Mouse (Mus musculus): Measurements from ENCODE around the gene Osbpl9. TPM values are rescaled to one million over a fixed set of nuclear protein-coding genes. Genes with fewer than 3 reads are reported as not detected.

Osbpl9 gene
- polyA plus RNA-seq, 1 experiment, result 67.8 TPM

- 91% methylated on average over 10 of the region's 10 CpGs for WGBS
- no peak for DNase-seq (ENCODE audit: low read depth in 1 of 2, low spot score in 2 of 2)
- H3K27me3 ChIP-seq (ENCODE audit: control insufficient read depth, insufficient read depth, low read length), result no peaks in the 10 kb centered on the region
- no peak overlapping the region for H3K27ac ChIP-seq (ENCODE audit: insufficient read depth, low read length)
- peaks cover 10% of the 10 kb centered on the region for H3K4me1 ChIP-seq (ENCODE audit: control insufficient read depth, insufficient read depth, insufficient read length)
- no peaks in the 10 kb centered on the region for H3K36me3 ChIP-seq (ENCODE audit: control insufficient read depth, insufficient read depth, low read length)
- no peak overlapping the region for H3K4me3 ChIP-seq (ENCODE audit: extremely low read depth, insufficient read depth, insufficient read length)
- no peak for TF ChIP-seq CTCF (IDR thresholded peaks at IDR 0.05; ENCODE audit: extremely low read depth, insufficient read depth, insufficient read length, insufficient replicate concordance)
- no peak for TF ChIP-seq POLR2A (IDR thresholded peaks at IDR 0.05; ENCODE audit: low read depth, low read length)
Measured at GRCm38 (mm10) chr4:109109686-109110085, 92.4 kb downstream of the Osbpl9 start.

GRCm38 (mm10) chr4:109109012-109109411 lies 93.1 kb downstream of the Osbpl9 start:
- no peak overlapping the region for H3K4me3 ChIP-seq (ENCODE audit: extremely low read depth, insufficient read depth, insufficient read length)
- H3K36me3 ChIP-seq (ENCODE audit: control insufficient read depth, insufficient read depth, low read length), result no peaks in the 10 kb centered on the region
- TF ChIP-seq POLR2A (IDR thresholded peaks at IDR 0.05; ENCODE audit: low read depth, low read length) (no peak), CTCF (IDR thresholded peaks at IDR 0.05; ENCODE audit: extremely low read depth, insufficient read depth, insufficient read length, insufficient replicate concordance) (no peak)
- no peak overlapping the region for H3K27ac ChIP-seq (ENCODE audit: insufficient read depth, low read length)
- DNase-seq (ENCODE audit: low read depth in 1 of 2, low spot score in 2 of 2), result no peak
- 88% methylated on average over 6 of the region's 6 CpGs for WGBS
- no peaks in the 10 kb centered on the region for H3K27me3 ChIP-seq (ENCODE audit: control insufficient read depth, insufficient read depth, low read length)
- peaks cover 10% of the 10 kb centered on the region for H3K4me1 ChIP-seq (ENCODE audit: control insufficient read depth, insufficient read depth, insufficient read length)

- no peak for TF ChIP-seq POLR2A (IDR thresholded peaks at IDR 0.05; ENCODE audit: low read depth, low read length)
- no peak for TF ChIP-seq CTCF (IDR thresholded peaks at IDR 0.05; ENCODE audit: extremely low read depth, insufficient read depth, insufficient read length, insufficient replicate concordance)
- peaks cover 4% of the 10 kb centered on the region; the same call in 1 of the 2 replicates for H3K4me1 ChIP-seq (ENCODE audit: control insufficient read depth, insufficient read depth, insufficient read length)
Measured at GRCm38 (mm10) chr4:109106594-109106993, 95.5 kb downstream of the Osbpl9 start.

GRCm38 (mm10) chr4:109106034-109106433 lies 96.0 kb downstream of the Osbpl9 start:
- no peak for DNase-seq (ENCODE audit: low read depth in 1 of 2, low spot score in 2 of 2)
- WGBS, result 46% methylated on average over 3 of the region's 3 CpGs
- Histone ChIP-seq H3K27me3 (ENCODE audit: control insufficient read depth, insufficient read depth, low read length) (no peaks in the 10 kb centered on the region), H3K36me3 (ENCODE audit: control insufficient read depth, insufficient read depth, low read length) (peaks cover 7% of the 10 kb centered on the region), H3K4me3 (ENCODE audit: extremely low read depth, insufficient read depth, insufficient read length) (no peak overlapping the region), H3K27ac (ENCODE audit: insufficient read depth, low read length) (no peak overlapping the region), H3K4me1 (ENCODE audit: control insufficient read depth, insufficient read depth, insufficient read length) (peaks cover 4% of the 10 kb centered on the region; the same call in 1 of the 2 replicates)
- TF ChIP-seq POLR2A (IDR thresholded peaks at IDR 0.05; ENCODE audit: low read depth, low read length) (no peak), CTCF (IDR thresholded peaks at IDR 0.05; ENCODE audit: extremely low read depth, insufficient read depth, insufficient read length, insufficient replicate concordance) (no peak)

More at GRCm38 (mm10) chr4:109106594-109106993, 95.5 kb downstream of the Osbpl9 start:
- Histone ChIP-seq H3K27ac (ENCODE audit: insufficient read depth, low read length) (no peak overlapping the region), H3K4me3 (ENCODE audit: extremely low read depth, insufficient read depth, insufficient read length) (no peak overlapping the region), H3K36me3 (ENCODE audit: control insufficient read depth, insufficient read depth, low read length) (peaks cover 2% of the 10 kb centered on the region), H3K27me3 (ENCODE audit: control insufficient read depth, insufficient read depth, low read length) (no peaks in the 10 kb centered on the region)
- no peak for DNase-seq (ENCODE audit: low read depth in 1 of 2, low spot score in 2 of 2)

- Histone ChIP-seq H3K27me3 (ENCODE audit: control insufficient read depth, insufficient read depth, low read length) (no peaks in the 10 kb centered on the region), H3K4me1 (ENCODE audit: control insufficient read depth, insufficient read depth, insufficient read length) (peaks cover 4% of the 10 kb centered on the region; the same call in 1 of the 2 replicates), H3K4me3 (ENCODE audit: extremely low read depth, insufficient read depth, insufficient read length) (no peak overlapping the region), H3K36me3 (ENCODE audit: control insufficient read depth, insufficient read depth, low read length) (peaks cover 10% of the 10 kb centered on the region), H3K27ac (ENCODE audit: insufficient read depth, low read length) (no peak overlapping the region)
- no peak for DNase-seq (ENCODE audit: low read depth in 1 of 2, low spot score in 2 of 2)
- TF ChIP-seq POLR2A (IDR thresholded peaks at IDR 0.05; ENCODE audit: low read depth, low read length) (no peak), CTCF (IDR thresholded peaks at IDR 0.05; ENCODE audit: extremely low read depth, insufficient read depth, insufficient read length, insufficient replicate concordance) (no peak)
Measured at GRCm38 (mm10) chr4:109105254-109105653, 96.8 kb downstream of the Osbpl9 start.

GRCm38 (mm10) chr4:109103145-109103883 lies 98.8 kb downstream of the Osbpl9 start:
- peaks cover 4% of the 10 kb centered on the region; the same call in 1 of the 2 replicates for H3K4me1 ChIP-seq (ENCODE audit: control insufficient read depth, insufficient read depth, insufficient read length)
- WGBS, result 56% methylated on average over 9 of the region's 9 CpGs
- TF ChIP-seq POLR2A (IDR thresholded peaks at IDR 0.05; ENCODE audit: low read depth, low read length) (no peak), CTCF (IDR thresholded peaks at IDR 0.05; ENCODE audit: extremely low read depth, insufficient read depth, insufficient read length, insufficient replicate concordance) (no peak)

GRCm38 (mm10) chr4:109102574-109102973 lies 99.5 kb downstream of the Osbpl9 start:
- peaks cover 4% of the 10 kb centered on the region; the same call in 1 of the 2 replicates for H3K4me1 ChIP-seq (ENCODE audit: control insufficient read depth, insufficient read depth, insufficient read length)
- TF ChIP-seq POLR2A (IDR thresholded peaks at IDR 0.05; ENCODE audit: low read depth, low read length) (no peak), CTCF (IDR thresholded peaks at IDR 0.05; ENCODE audit: extremely low read depth, insufficient read depth, insufficient read length, insufficient replicate concordance) (no peak)
- no peak overlapping the region for H3K27ac ChIP-seq (ENCODE audit: insufficient read depth, low read length)
- WGBS, result 46% methylated on average over 5 of the region's 5 CpGs
- no peaks in the 10 kb centered on the region for H3K27me3 ChIP-seq (ENCODE audit: control insufficient read depth, insufficient read depth, low read length)
- H3K36me3 ChIP-seq (ENCODE audit: control insufficient read depth, insufficient read depth, low read length), result peaks cover 12% of the 10 kb centered on the region
- DNase-seq (ENCODE audit: low read depth in 1 of 2, low spot score in 2 of 2), result no peak
- H3K4me3 ChIP-seq (ENCODE audit: extremely low read depth, insufficient read depth, insufficient read length), result no peak overlapping the region

More at GRCm38 (mm10) chr4:109103145-109103883, 98.8 kb downstream of the Osbpl9 start:
- Histone ChIP-seq H3K36me3 (ENCODE audit: control insufficient read depth, insufficient read depth, low read length) (peaks cover 11% of the 10 kb centered on the region), H3K27ac (ENCODE audit: insufficient read depth, low read length) (no peak overlapping the region), H3K27me3 (ENCODE audit: control insufficient read depth, insufficient read depth, low read length) (no peaks in the 10 kb centered on the region), H3K4me3 (ENCODE audit: extremely low read depth, insufficient read depth, insufficient read length) (no peak overlapping the region)
- DNase-seq (ENCODE audit: low read depth in 1 of 2, low spot score in 2 of 2), result no peak

All from spleen, adult 2 months (tissue).